Mouse (Mus musculus) brain, embryonic 14.5 days (tissue): ENCODE measurements around the gene Fmo1.

ENCODE experiments used
- CTCF ChIP-seq: fragments of 200-500 bp; IDR thresholded peaks from 2 replicates; pipeline ENCODE4 v1.5.1; 2012; ENCODE audit warnings: inconsistent platforms, mild to moderate bottlenecking, moderate library complexity, borderline replicate concordance; ENCODE audit not compliant: insufficient read depth, insufficient read length; ENCODE audit errors: extremely low read depth
- POLR2A ChIP-seq: fragments of 200-500 bp; IDR thresholded peaks from 2 replicates; pipeline ENCODE4 v1.6.1; 2012; ENCODE audit warnings: mild to moderate bottlenecking, inconsistent platforms, borderline replicate concordance; ENCODE audit not compliant: poor library complexity, insufficient read depth, insufficient read length, severe bottlenecking; ENCODE audit errors: extremely low read depth

- no peak for TF ChIP-seq POLR2A
- no peak for TF ChIP-seq CTCF
Observed at GRCm38 (mm10) chr1:162808541-162808940, 57.9 kb downstream of the Fmo1 start.
